Mouse (Mus musculus): ENCODE measurements around the gene Tmem92. TPM values are rescaled to one million over a fixed set of nuclear protein-coding genes. Genes with fewer than 3 reads are reported as not detected.

The Tmem92 gene
- total RNA-seq, 2 experiments from 2014 or later = not detected

DNA sequence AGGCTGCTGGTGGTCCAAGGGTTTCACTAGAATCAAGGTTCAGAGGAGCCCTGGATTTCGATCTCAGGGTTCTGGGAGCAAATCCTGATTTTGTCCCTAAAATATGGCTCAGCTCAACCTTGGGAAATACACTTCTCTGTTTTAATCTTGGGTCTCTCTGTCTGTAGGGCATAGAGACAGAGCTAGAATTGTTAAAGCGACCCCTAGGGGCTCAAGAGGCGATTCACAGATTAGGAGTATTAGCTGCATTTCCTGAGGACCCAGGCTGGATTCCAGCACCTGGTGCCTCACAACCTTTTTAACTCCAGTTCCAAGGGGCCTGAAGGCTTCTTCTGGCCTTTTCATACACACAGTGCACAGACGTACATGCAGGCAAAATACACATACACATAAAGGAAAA is 52.9 kb downstream of the Tmem92 start:
- no peak for DNase-seq (ENCODE audit: low spot score in 2 of 2)

DNA sequence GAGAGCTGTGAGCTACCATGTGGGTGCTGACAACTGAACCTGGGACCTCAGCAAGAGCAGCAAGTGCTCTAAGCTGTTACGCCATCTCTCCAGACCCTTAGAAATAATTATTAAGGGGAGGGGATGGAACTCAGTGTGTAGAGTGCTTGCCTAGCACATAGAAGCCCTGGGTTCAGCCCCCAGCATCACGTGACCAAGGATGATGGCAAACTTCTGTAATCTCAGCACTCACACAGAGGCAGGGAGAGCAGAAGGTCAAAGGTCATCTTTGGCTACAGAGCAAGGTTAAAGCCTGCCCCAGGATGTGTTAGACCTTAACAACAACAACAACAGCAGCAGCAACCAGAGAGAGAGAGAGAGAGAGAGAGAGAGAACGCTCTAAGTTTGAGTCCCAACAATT is 54.0 kb downstream of the Tmem92 start:
- DNase-seq (ENCODE audit: low spot score in 2 of 2) = no peak

DNA sequence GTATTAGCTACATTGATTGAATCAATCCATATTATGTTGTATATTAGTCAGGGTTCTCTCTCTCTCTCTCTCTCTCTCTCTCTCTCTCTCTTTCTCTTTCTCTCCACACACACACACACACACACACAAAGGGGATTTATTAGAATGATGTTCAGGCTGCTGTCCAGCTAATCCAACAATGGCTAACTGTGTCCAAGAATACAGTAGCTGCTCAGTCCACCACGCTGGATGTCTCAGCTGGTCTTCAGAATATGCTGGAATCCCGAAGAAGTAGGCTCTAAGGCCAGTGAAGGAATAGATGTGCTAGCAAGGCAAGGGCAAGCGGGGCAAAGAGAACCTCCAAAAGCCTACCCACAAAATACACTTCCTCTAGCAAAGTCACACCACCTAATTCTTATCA is 55.2 kb downstream of the Tmem92 start:
- no peak for DNase-seq (ENCODE audit: low spot score in 2 of 2)

Other genes starting within 250 kb of the Tmem92 start
- gene Rsad1, start 233.4 kb downstream of the Tmem92 start, total RNA-seq (2021) = 10 to 100 TPM; 10.2 to 11.6 TPM
- gene Chad, start 217.7 kb downstream of the Tmem92 start, total RNA-seq (2021) = 1 to 10 TPM; 1.3 to 2.4 TPM
- gene Acsf2, start 180.8 kb downstream of the Tmem92 start, total RNA-seq (2021) = 10 to 100 TPM; 20.9 to 23.0 TPM
- 10 to 100 TPM; 74.0 to 75.1 TPM for gene Lrrc59, start 152.9 kb downstream of the Tmem92 start, total RNA-seq (2021)
- 10 to 100 TPM; 64.5 to 69.6 TPM for gene Mrpl27, start 128.9 kb downstream of the Tmem92 start, total RNA-seq (2021)
- gene Eme1, start 128.7 kb downstream of the Tmem92 start, total RNA-seq (2021) = under 1 TPM; 0.60 to 0.78 TPM
- gene Xylt2, start 105.2 kb downstream of the Tmem92 start, total RNA-seq (2021) = 10 to 100 TPM; 27.3 to 36.0 TPM
- gene Gm11541, start 78.2 kb downstream of the Tmem92 start, total RNA-seq (2021) = not detected
- gene Cdc34b, start 40.9 kb downstream of the Tmem92 start, total RNA-seq (2021) = under 1 TPM in 1 of 2 experiments, not detected in 1; 0.45 TPM
- gene Col1a1, start 153.5 kb upstream of the Tmem92 start, total RNA-seq (2021) = 10 to 100 TPM; 39.7 to 59.5 TPM
- not detected for gene Hils1, start 184.9 kb upstream of the Tmem92 start, total RNA-seq (2021)
- gene Sgca, start 193.6 kb upstream of the Tmem92 start, total RNA-seq (2021) = under 1 TPM; 0.95 to 0.99 TPM
- gene Ppp1r9b, start 208.3 kb upstream of the Tmem92 start, total RNA-seq (2021) = 100 to 1,000 TPM; 705 to 706 TPM
- 10 to 100 TPM; 73.6 to 78.1 TPM for gene Samd14, start 227.2 kb upstream of the Tmem92 start, total RNA-seq (2021)